Mouse (Mus musculus) hindbrain, postnatal 0 days (tissue): Measurements from ENCODE around the gene Fen1. TPM values are rescaled to one million over a fixed set of nuclear protein-coding genes. Genes with fewer than 3 reads are reported as not detected.
"Not testable (repeated sequence)": the region's sequence is repeated elsewhere in the genome, so short reads cannot be mapped to it uniquely, and the experiment has no call there.

ENCODE experiments used
- ATAC-seq: fragments of 200-750 bp; cut with Nextera tagmentation; 2 replicates; pipeline ENCODE4 v1.8.0; 2017; ENCODE audit warnings: mild to moderate bottlenecking, moderate TSS enrichment, moderate library complexity
- DNase-seq: peaks from one replicate; pipeline ENCODE4 v3.0.0-alpha.2; 2015; ENCODE audit warnings: low spot score
- H3K27ac ChIP-seq: fragments of 300-500 bp; sonication (generic); 2 replicates; pipeline ENCODE4 v1.5.1; 2014; ENCODE audit warnings: mild to moderate bottlenecking
- H3K27me3 ChIP-seq: fragments of 300-500 bp; sonication (generic); 2 replicates; pipeline ENCODE4 v1.6.1; 2014; ENCODE audit warnings: low read length, mixed read lengths; ENCODE audit not compliant: insufficient read depth
- H3K36me3 ChIP-seq: fragments of 300-500 bp; sonication (generic); 2 replicates; pipeline ENCODE4 v1.6.1; 2014; ENCODE audit warnings: low read length, mixed read lengths; ENCODE audit not compliant: insufficient read depth
- H3K4me1 ChIP-seq: fragments of 300-500 bp; sonication (generic); 2 replicates; pipeline ENCODE4 v1.6.1; 2014; ENCODE audit warnings: antibody characterized with exemption, low read length, mixed read lengths; ENCODE audit not compliant: insufficient read depth
- H3K4me2 ChIP-seq: fragments of 300-500 bp; sonication (generic); 2 replicates; pipeline ENCODE4 v1.6.1; 2014; ENCODE audit warnings: low read depth, mild to moderate bottlenecking, low read length, moderate library complexity, mixed read lengths
- H3K4me3 ChIP-seq: fragments of 300-500 bp; sonication (generic); 2 replicates; pipeline ENCODE4 v1.5.1; 2014; ENCODE audit warnings: low read length
- H3K9ac ChIP-seq: fragments of 300-500 bp; sonication (generic); replicated peaks from 2 replicates; pipeline ENCODE4 v1.6.1; 2014; ENCODE audit warnings: mild to moderate bottlenecking, low read length, moderate library complexity, mixed read lengths
- H3K9me3 ChIP-seq: fragments of 300-500 bp; sonication (generic); 2 replicates; pipeline ENCODE4 v1.6.1; 2016; ENCODE audit warnings: low read length, mixed read lengths
- CTCF ChIP-seq: IDR thresholded peaks from 2 replicates; pipeline ENCODE4 v1.5.1; 2016; ENCODE audit warnings: antibody characterized with exemption, control low read depth, low read depth
- WGBS: fragments of 180-500 bp; shearing (Covaris S2); extraction: QIAGEN DNeasy Blood & Tissue Kit; methylation state at CpG from one replicate; pipeline ENCODE4 v1.1.7; 2014; 5-methylcytosine and 5-hydroxymethylcytosine counted together
- polyA plus RNA-seq: library from polyadenylated mRNA; unstranded; fragments of >200 nt; fragmentation: Nextera tagmentation; extraction: Ambion mirVana; gene quantifications from 2 replicates; pipeline ENCODE4 v1.2.1, GENCODE M21; 2015
- total RNA-seq: library from RNA; depleted of rRNA; stranded (reverse); fragments of >200 nt; gene quantifications from 2 replicates; pipeline ENCODE4 v1.2.3, GENCODE M21; 2014

Gene Fen1
- total and polyA plus RNA-seq, 2 experiments from 2014 or later: 28.4 to 30.5 TPM

DNA sequence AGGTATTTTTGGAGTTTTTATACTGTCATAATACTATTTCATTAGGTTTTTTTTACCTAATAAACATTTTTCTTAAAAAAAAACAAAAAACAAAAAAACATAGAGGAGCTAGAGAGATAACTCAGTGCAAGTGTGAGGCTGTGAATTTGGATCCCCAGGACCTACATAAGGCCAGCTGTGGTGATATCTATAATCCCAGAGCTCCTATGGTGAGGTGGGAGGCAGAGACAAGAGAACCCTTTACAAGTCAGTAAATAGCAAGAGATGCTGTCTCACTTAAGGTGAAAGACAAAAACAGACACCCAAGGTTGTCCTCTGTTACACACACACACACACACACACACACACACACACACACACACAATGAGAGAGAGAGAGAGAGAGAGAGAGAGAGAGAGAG is 34.8 kb downstream of the Fen1 start:
- no peaks in the 10 kb centered on the region for H3K36me3 ChIP-seq
- TF ChIP-seq CTCF: no peak
- no peak for DNase-seq
- no peak overlapping the region for H3K9ac ChIP-seq
- no peak for ATAC-seq
- no peaks in the 10 kb centered on the region for H3K4me1 ChIP-seq
- no peaks in the 10 kb centered on the region for H3K9me3 ChIP-seq
- no peak overlapping the region for H3K4me3 ChIP-seq
- H3K4me2 ChIP-seq: no peak overlapping the region
- H3K27me3 ChIP-seq: no peaks in the 10 kb centered on the region
- no peak overlapping the region for H3K27ac ChIP-seq

GRCm38 (mm10) chr19:10168441-10168840 is 35.5 kb downstream of the Fen1 start:
- no peak for TF ChIP-seq CTCF
- WGBS: 90% methylated on average over 3 of the region's 3 CpGs

GRCm38 (mm10) chr19:10167951-10168350 is 36.0 kb downstream of the Fen1 start:
- DNase-seq (no peak), ATAC-seq (no peak)
- H3K9ac ChIP-seq: no peak overlapping the region
- no peaks in the 10 kb centered on the region for H3K9me3 ChIP-seq
- 77% methylated on average over 1 of the region's 1 CpGs for WGBS
- H3K27me3 ChIP-seq: no peaks in the 10 kb centered on the region
- no peak overlapping the region for H3K4me2 ChIP-seq
- no peak overlapping the region for H3K4me3 ChIP-seq
- TF ChIP-seq CTCF: no peak
- no peaks in the 10 kb centered on the region for H3K4me1 ChIP-seq
- no peak overlapping the region for H3K27ac ChIP-seq
- no peaks in the 10 kb centered on the region for H3K36me3 ChIP-seq

More at GRCm38 (mm10) chr19:10168441-10168840, 35.5 kb downstream of the Fen1 start:
- Histone ChIP-seq H3K36me3 (no peaks in the 10 kb centered on the region), H3K27ac (no peak overlapping the region), H3K4me1 (no peaks in the 10 kb centered on the region), H3K4me2 (no peak overlapping the region), H3K9me3 (no peaks in the 10 kb centered on the region), H3K9ac (no peak overlapping the region), H3K4me3 (no peak overlapping the region), H3K27me3 (no peaks in the 10 kb centered on the region)
- DNase-seq (no peak), ATAC-seq (no peak)

- H3K9me3 ChIP-seq: no peaks in the 10 kb centered on the region; the same call in 1 of the 2 replicates
- no peaks in the 10 kb centered on the region for H3K36me3 ChIP-seq
- DNase-seq: no peak
- no peak overlapping the region for H3K4me2 ChIP-seq
- no peak overlapping the region for H3K27ac ChIP-seq
- WGBS: 80% methylated on average over 4 of the region's 4 CpGs
- H3K27me3 ChIP-seq: no peaks in the 10 kb centered on the region
- TF ChIP-seq CTCF: no peak
- no peak overlapping the region for H3K4me3 ChIP-seq
- ATAC-seq: no peak
- H3K9ac ChIP-seq: no peak overlapping the region
- H3K4me1 ChIP-seq: no peaks in the 10 kb centered on the region
Observed at GRCm38 (mm10) chr19:10167112-10167511, 36.9 kb downstream of the Fen1 start.

GRCm38 (mm10) chr19:10165928-10166327 is 38.0 kb downstream of the Fen1 start:
- H3K4me2 ChIP-seq, H3K36me3 ChIP-seq, H3K4me1 ChIP-seq, H3K9ac ChIP-seq, H3K9me3 ChIP-seq, H3K27me3 ChIP-seq, DNase-seq, H3K27ac ChIP-seq, H3K4me3 ChIP-seq, ATAC-seq: not testable (repeated sequence)
- 84% methylated on average over 4 of the region's 4 CpGs for WGBS

GRCm38 (mm10) chr19:10163896-10164295 is 40.1 kb downstream of the Fen1 start:
- Histone ChIP-seq H3K27ac (no peak overlapping the region), H3K9me3 (no peaks in the 10 kb centered on the region; the same call in 1 of the 2 replicates), H3K27me3 (no peaks in the 10 kb centered on the region), H3K4me3 (no peak overlapping the region), H3K9ac (no peak overlapping the region), H3K36me3 (no peaks in the 10 kb centered on the region), H3K4me1 (no peaks in the 10 kb centered on the region), H3K4me2 (no peak overlapping the region)
- no peak for ATAC-seq
- 87% methylated on average over 3 of the region's 3 CpGs for WGBS
- no peak for DNase-seq
- TF ChIP-seq CTCF: no peak

GRCm38 (mm10) chr19:10157725-10158124 is 46.2 kb downstream of the Fen1 start:
- no peaks in the 10 kb centered on the region for H3K27me3 ChIP-seq
- WGBS: 82% methylated on average over 2 of the region's 2 CpGs
- H3K36me3 ChIP-seq: no peaks in the 10 kb centered on the region
- no peaks in the 10 kb centered on the region for H3K4me1 ChIP-seq
- H3K4me3 ChIP-seq: no peak overlapping the region
- TF ChIP-seq CTCF: no peak
- H3K27ac ChIP-seq: no peak overlapping the region
- no peak overlapping the region for H3K9ac ChIP-seq
- DNase-seq (no peak), ATAC-seq (no peak)
- peaks cover 7% of the 10 kb centered on the region; the same call in 1 of the 2 replicates for H3K9me3 ChIP-seq
- H3K4me2 ChIP-seq: no peak overlapping the region
